Mouse (Mus musculus) gastrocnemius, adult 18-20 months (tissue): Measurements from ENCODE around the gene Gm49405. TPM values are rescaled to one million over a fixed set of nuclear protein-coding genes. Genes with fewer than 3 reads are reported as not detected.
"Not testable (repeated sequence)": the region's sequence is repeated elsewhere in the genome, so short reads cannot be mapped to it uniquely, and the experiment has no call there.

Experiments
- DNase-seq: peaks from one replicate; pipeline ENCODE4 v3.0.0; 2021; ENCODE audit warnings: low spot score
- total RNA-seq, 2 experiments: library from RNA; stranded (reverse); gene quantifications; 2 replicates each; pipeline ENCODE4 v1.2.3; 2021

The Gm49405 gene
- total RNA-seq, 2 experiments from 2014 or later, result 0.14 to 0.40 TPM

GRCm38 (mm10) chr19:4049069-4049468 is 48.6 kb downstream of the Gm49405 start:
- not testable (repeated sequence) for DNase-seq

- no peak for DNase-seq
Measured at GRCm38 (mm10) chr19:4051016-4051415, 50.6 kb downstream of the Gm49405 start.

- peak; percentile 66 for DNase-seq
Measured at GRCm38 (mm10) chr19:4051741-4052515, 51.5 kb downstream of the Gm49405 start.

GRCm38 (mm10) chr19:4052516-4053030 is 52.1 kb downstream of the Gm49405 start:
- no peak for DNase-seq

GRCm38 (mm10) chr19:4054613-4055012 is 54.2 kb downstream of the Gm49405 start:
- DNase-seq, result no peak

Other genes starting within 250 kb of the Gm49405 start
- gene Kmt5b, start 233.2 kb upstream of the Gm49405 start, total RNA-seq, result 10 to 100 TPM; 19.1 to 19.6 TPM
- gene Chka, start 148.9 kb upstream of the Gm49405 start, total RNA-seq, result 1 to 10 TPM; 1.4 to 3.0 TPM
- gene Tcirg1, start 93.5 kb upstream of the Gm49405 start, total RNA-seq, result 1 to 10 TPM; 2.5 to 4.0 TPM
- gene Ndufs8, start 87.9 kb upstream of the Gm49405 start, total RNA-seq, result 100 to 1,000 TPM; 257 to 270 TPM
- gene Aldh3b1, start 70.8 kb upstream of the Gm49405 start, total RNA-seq, result under 1 TPM; 0.62 to 0.83 TPM
- 1 to 10 TPM; 3.2 to 5.8 TPM for gene Unc93b1, start 65.4 kb upstream of the Gm49405 start, total RNA-seq
- not detected for gene Aldh3b3, start 42.0 kb upstream of the Gm49405 start, total RNA-seq
- under 1 TPM; 0.14 to 0.26 TPM for gene Aldh3b2, start 28.3 kb upstream of the Gm49405 start, total RNA-seq
- 1 to 10 TPM; 1.3 to 2.0 TPM for gene Acy3, start 14.1 kb upstream of the Gm49405 start, total RNA-seq
- gene Tbx10, start 7.9 kb upstream of the Gm49405 start, total RNA-seq, result not detected
- gene Nudt8, start within 50 bp of the Gm49405 start, total RNA-seq, result 10 to 100 TPM; 23.8 to 30.1 TPM
- under 1 TPM; 0.82 to 1.00 TPM for gene Doc2g, start 2.7 kb downstream of the Gm49405 start, total RNA-seq
- gene Ndufv1, start 12.2 kb downstream of the Gm49405 start, total RNA-seq, result 100 to 1,000 TPM; 423 to 466 TPM
- gene Gstp1, start 37.4 kb downstream of the Gm49405 start, total RNA-seq, result 100 to 1,000 TPM; 480 to 487 TPM
- gene Gstp2, start 45.4 kb downstream of the Gm49405 start, total RNA-seq, result 100 to 1,000 TPM; 206 to 226 TPM
- gene Gstp3, start 58.9 kb downstream of the Gm49405 start, total RNA-seq, result not detected
- gene Cabp2, start 81.0 kb downstream of the Gm49405 start, total RNA-seq, result not detected
- 10 to 100 TPM; 18.7 to 19.9 TPM for gene Cdk2ap2, start 96.6 kb downstream of the Gm49405 start, total RNA-seq
- 1 to 10 TPM; 2.0 to 3.7 TPM for gene Pitpnm1, start 99.4 kb downstream of the Gm49405 start, total RNA-seq
- gene Aip, start 125.2 kb downstream of the Gm49405 start, total RNA-seq, result 10 to 100 TPM; 82.2 to 84.7 TPM
- not detected for gene Gpr152, start 139.2 kb downstream of the Gm49405 start, total RNA-seq
- gene Cabp4, start 143.4 kb downstream of the Gm49405 start, total RNA-seq, result not detected
- 10 to 100 TPM; 11.9 to 13.4 TPM for gene Coro1b, start 148.0 kb downstream of the Gm49405 start, total RNA-seq
- gene Ptprcap, start 153.0 kb downstream of the Gm49405 start, total RNA-seq, result not detected
- 10 to 100 TPM; 24.8 to 25.9 TPM for gene Rps6kb2, start 162.7 kb downstream of the Gm49405 start, total RNA-seq
- gene Carns1, start 174.9 kb downstream of the Gm49405 start, total RNA-seq, result 10 to 100 TPM; 21.8 to 30.3 TPM
- 1 to 10 TPM; 5.5 to 5.9 TPM for gene Tbc1d10c, start 190.7 kb downstream of the Gm49405 start, total RNA-seq
- gene Ppp1ca, start 191.4 kb downstream of the Gm49405 start, total RNA-seq, result 100 to 1,000 TPM; 200 to 201 TPM
- 1 to 10 TPM; 2.6 to 2.8 TPM for gene Rad9a, start 201.0 kb downstream of the Gm49405 start, total RNA-seq
- under 1 TPM; 0.34 to 0.47 TPM for gene Clcf1, start 213.6 kb downstream of the Gm49405 start, total RNA-seq
- not detected for gene AC109138.7, start 213.7 kb downstream of the Gm49405 start, total RNA-seq
- gene Pold4, start 231.3 kb downstream of the Gm49405 start, total RNA-seq, result 10 to 100 TPM; 16.3 to 17.8 TPM